Mouse (Mus musculus) thymus, adult 2 months (tissue): ENCODE results near the gene Jak2. TPM values are rescaled to one million over a fixed set of nuclear protein-coding genes. Genes with fewer than 3 reads are reported as not detected.

Experiments used
- DNase-seq: peaks from one replicate; pipeline ENCODE4 v3.0.0; 2021
- H3K27ac ChIP-seq: fragments of 200-500 bp; 2 replicates; pipeline ENCODE4 v1.5.1; 2012; ENCODE audit warnings: low read length, control low read depth; ENCODE audit not compliant: control insufficient read depth, insufficient read depth
- H3K27me3 ChIP-seq: fragments of 200-500 bp; 2 replicates; pipeline ENCODE4 v1.6.1; 2012; ENCODE audit warnings: mild to moderate bottlenecking, low read length, moderate library complexity, mixed read lengths; ENCODE audit not compliant: control insufficient read depth, insufficient read depth
- H3K36me3 ChIP-seq: fragments of 200-500 bp; 2 replicates; pipeline ENCODE4 v1.6.1; 2012; ENCODE audit warnings: mild to moderate bottlenecking, low read length, moderate library complexity; ENCODE audit not compliant: control insufficient read depth, insufficient read depth
- H3K4me1 ChIP-seq: fragments of 200-500 bp; replicated peaks from 2 replicates; pipeline ENCODE4 v1.6.1; 2012; ENCODE audit warnings: low read length; ENCODE audit not compliant: control insufficient read depth, insufficient read depth
- H3K4me3 ChIP-seq: fragments of 200-500 bp; 2 replicates; pipeline ENCODE4 v1.5.1; 2012; ENCODE audit warnings: mild to moderate bottlenecking, low read length, control low read depth, moderate library complexity; ENCODE audit not compliant: control insufficient read depth, insufficient read depth
- CTCF ChIP-seq: fragments of 200-500 bp; IDR thresholded peaks from 2 replicates; pipeline ENCODE4 v1.5.1; 2012; ENCODE audit warnings: mild to moderate bottlenecking, control low read depth, low read length, moderate library complexity, borderline replicate concordance; ENCODE audit not compliant: control insufficient read depth, poor library complexity, insufficient read depth; ENCODE audit errors: extremely low read depth
- POLR2A ChIP-seq: fragments of 200-500 bp; IDR thresholded peaks from 2 replicates; pipeline ENCODE4 v1.6.1; 2012; ENCODE audit warnings: mild to moderate bottlenecking, low read length, control low read depth, moderate library complexity; ENCODE audit not compliant: control insufficient read depth, poor library complexity, insufficient read depth; ENCODE audit errors: extremely low read depth
- WGBS: fragments of 180-500 bp; shearing (Covaris S2); methylation state at CpG from one replicate; pipeline ENCODE4 v1.1.7; 2018; 5-methylcytosine and 5-hydroxymethylcytosine counted together
- polyA plus RNA-seq: library from polyadenylated mRNA; depleted of rRNA; stranded (reverse); fragments of >200 nt; gene quantifications from 2 replicates; pipeline ENCODE4 v1.2.3, GENCODE M21; 2012; rRNA removed

Jak2 gene
- polyA plus RNA-seq, 1 experiment: 14.8 TPM

GRCm38 (mm10) chr19:29356281-29356680 lies 104.7 kb downstream of the Jak2 start:
- Histone ChIP-seq H3K4me1 (peaks cover 5% of the 10 kb centered on the region; the same call in 1 of the 2 replicates), H3K4me3 (no peak overlapping the region), H3K36me3 (peaks cover 4% of the 10 kb centered on the region; the same call in 1 of the 2 replicates), H3K27me3 (no peaks in the 10 kb centered on the region), H3K27ac (no peak overlapping the region)
- WGBS: 94% methylated on average over 11 of the region's 11 CpGs
- no peak for DNase-seq
- TF ChIP-seq POLR2A (no peak), CTCF (no peak)

- peaks cover 4% of the 10 kb centered on the region; the same call in 1 of the 2 replicates for H3K36me3 ChIP-seq
- no peak for DNase-seq
- TF ChIP-seq POLR2A (no peak), CTCF (no peak)
- peaks cover 13% of the 10 kb centered on the region for H3K4me1 ChIP-seq
- 95% methylated on average over 5 of the region's 5 CpGs for WGBS
- H3K4me3 ChIP-seq: no peak overlapping the region
- H3K27me3 ChIP-seq: no peaks in the 10 kb centered on the region
- no peak overlapping the region for H3K27ac ChIP-seq
Measured at GRCm38 (mm10) chr19:29360251-29360650, 108.6 kb downstream of the Jak2 start.

GRCm38 (mm10) chr19:29361468-29362130 lies 110.0 kb downstream of the Jak2 start:
- peak overlapping the region; percentile 59 for H3K4me3 ChIP-seq
- WGBS: 4% methylated on average over 33 of the region's 33 CpGs
- peak; percentile 89 for DNase-seq
- H3K4me1 ChIP-seq: peaks cover 16% of the 10 kb centered on the region
- H3K36me3 ChIP-seq: peaks cover under 1% of the 10 kb centered on the region; the same call in 1 of the 2 replicates
- H3K27me3 ChIP-seq: no peaks in the 10 kb centered on the region
- peak; percentile 67 for TF ChIP-seq CTCF
- TF ChIP-seq POLR2A: peak; percentile 76
- H3K27ac ChIP-seq: no peak overlapping the region

- H3K27me3 ChIP-seq: no peaks in the 10 kb centered on the region
- WGBS: 53% methylated on average over 13 of the region's 13 CpGs
- TF ChIP-seq CTCF (no peak), POLR2A (no peak)
- no peak for DNase-seq
- no peaks in the 10 kb centered on the region; the same call in 1 of the 2 replicates for H3K36me3 ChIP-seq
- H3K27ac ChIP-seq: no peak overlapping the region
- H3K4me3 ChIP-seq: peak overlapping the region; percentile 59
- peaks cover 17% of the 10 kb centered on the region for H3K4me1 ChIP-seq
Measured at GRCm38 (mm10) chr19:29362173-29362930, 110.7 kb downstream of the Jak2 start.

Other genes starting within 250 kb of the Jak2 start
- gene Ak3, start 203.9 kb upstream of the Jak2 start, polyA plus RNA-seq: 43.3 and 50.9 TPM in 2 replicates
- gene Rcl1, start 150.5 kb upstream of the Jak2 start, polyA plus RNA-seq: 14.4 and 20.4 TPM in 2 replicates
- 9.6 and 9.8 TPM in 2 replicates for gene Insl6, start 73.5 kb downstream of the Jak2 start, polyA plus RNA-seq
- 0.20 and 0.38 TPM in 2 replicates for gene Rln1, start 82.8 kb downstream of the Jak2 start, polyA plus RNA-seq
- gene Plgrkt, start 115.6 kb downstream of the Jak2 start, polyA plus RNA-seq: 116 and 144 TPM in 2 replicates
- 21.1 and 22.9 TPM in 2 replicates for gene Cd274, start 115.6 kb downstream of the Jak2 start, polyA plus RNA-seq
- 4.0 and 4.7 TPM in 2 replicates for gene Pdcd1lg2, start 159.1 kb downstream of the Jak2 start, polyA plus RNA-seq